ENCODE assay signal across 33 mouse cellular contexts in genomic region chr9:65166386-65166785, GRCm38 (mm10). TPM values are rescaled to one million over a fixed set of nuclear protein-coding genes. Genes with fewer than 3 reads are reported as not detected.
DNase-seq lines count a peak whose midpoint lies in the region; ATAC-seq lines count a peak whose summit lies in the region.
"Had no signal": no experiment of that assay in that cellular context is flagged by ENCODE, and none has a peak within 500 bp of the region (broad histone marks: within the 10 kb centered on the region; RNA-seq: fewer than 3 reads in every experiment).

No protein-coding gene starts in this region.

- H3K36me3 ChIP-seq in heart, embryonic 10.5 days, result no peaks in the 10 kb centered on the region
- peaks cover 17% of the 10 kb centered on the region for H3K36me3 ChIP-seq in midbrain, embryonic 12.5 days
- H3K36me3 ChIP-seq in midbrain, embryonic 16.5 days (ENCODE audit: control insufficient read depth, insufficient read depth, low read length), result no peaks in the 10 kb centered on the region
- no peaks in the 10 kb centered on the region for H3K36me3 ChIP-seq in limb, embryonic 12.5 days
- H3K36me3 ChIP-seq: embryonic facial prominence, embryonic 13.5 days; heart, embryonic 12.5 days; midbrain, embryonic 15.5 days had no signal

- H3K4me1 ChIP-seq in heart, embryonic 10.5 days, result peaks cover 46% of the 10 kb centered on the region
- H3K4me1 ChIP-seq in midbrain, embryonic 12.5 days, result peaks cover 70% of the 10 kb centered on the region
- H3K4me1 ChIP-seq in midbrain, embryonic 16.5 days (ENCODE audit: control insufficient read depth, insufficient read depth, low read length), result peaks cover 14% of the 10 kb centered on the region
- H3K4me1 ChIP-seq in limb, embryonic 12.5 days (replicated peaks), result peaks cover 58% of the 10 kb centered on the region

- no peaks in the 10 kb centered on the region for H3K9me3 ChIP-seq in heart, embryonic 10.5 days
- H3K9me3 ChIP-seq in midbrain, embryonic 12.5 days, result no peaks in the 10 kb centered on the region
- no peaks in the 10 kb centered on the region for H3K9me3 ChIP-seq in midbrain, embryonic 16.5 days (replicated peaks; ENCODE audit: control insufficient read depth, low read length, poor library complexity, severe bottlenecking)
- H3K9me3 ChIP-seq in limb, embryonic 12.5 days, result peaks cover 5% of the 10 kb centered on the region; the same call in 1 of the 2 replicates
- H3K9me3 ChIP-seq: embryonic facial prominence, embryonic 13.5 days; forebrain, embryonic 12.5 days; heart, embryonic 12.5 days; midbrain, embryonic 15.5 days had no signal

- no peak overlapping the region for H3K4me3 ChIP-seq in heart, embryonic 10.5 days
- no peak overlapping the region for H3K4me3 ChIP-seq in midbrain, embryonic 12.5 days
- no peak overlapping the region for H3K4me3 ChIP-seq in midbrain, embryonic 16.5 days (ENCODE audit: low read depth, low read length)
- no peak overlapping the region for H3K4me3 ChIP-seq in limb, embryonic 12.5 days (replicated peaks)
- H3K4me3 ChIP-seq: embryonic facial prominence, embryonic 13.5 days; erythroblast, embryonic 14.5 days; forebrain, embryonic 12.5 days; gastrocnemius, adult 2 months; heart, embryonic 12.5 days; midbrain, embryonic 15.5 days had no signal

- ATAC-seq in midbrain, embryonic 12.5 days (ENCODE audit: low FRiP score, low read depth), result no peak
- no peak for ATAC-seq in midbrain, embryonic 16.5 days
- ATAC-seq in limb, embryonic 12.5 days (ENCODE audit: insufficient number of reproducible peaks, insufficient read depth, low FRiP score, low TSS enrichment, low read depth), result no peak
- ATAC-seq in erythroblast, adult 5-6 weeks (replicated peaks; ENCODE audit: low FRiP score, poor library complexity, severe bottlenecking), result no peak
- ATAC-seq: hindbrain, embryonic 16.5 days; midbrain, embryonic 15.5 days; Patski had no signal

- H3K27me3 ChIP-seq in heart, embryonic 10.5 days (ENCODE audit: insufficient read depth, poor library complexity, severe bottlenecking), result peaks cover 30% of the 10 kb centered on the region; the same call in 1 of the 2 replicates
- no peaks in the 10 kb centered on the region for H3K27me3 ChIP-seq in midbrain, embryonic 12.5 days
- no peaks in the 10 kb centered on the region for H3K27me3 ChIP-seq in midbrain, embryonic 16.5 days (ENCODE audit: control insufficient read depth, insufficient read depth, low read depth, low read length)
- peaks cover 54% of the 10 kb centered on the region for H3K27me3 ChIP-seq in limb, embryonic 12.5 days
- H3K27me3 ChIP-seq: forebrain, embryonic 12.5 days; midbrain, embryonic 15.5 days had no signal

- DNase-seq in heart, embryonic 10.5 days (ENCODE audit: low spot score), result no peak
- no peak for DNase-seq in heart, postnatal 36 days
- peak; percentile 68 for DNase-seq in embryo, embryonic 11 days
- DNase-seq: adrenal gland, postnatal 25 days; cerebellum, adult 11-12 months; cerebellum, adult 9-11 months; gastrocnemius, adult 2 months; gastrocnemius, postnatal 36 days; heart, adult 18-20 months; kidney, adult 8-10 months; kidney, postnatal 4 days; liver; lung, adult 2 months; retina, postnatal 1 day; right cerebral cortex, postnatal 14 days had no signal

- 55% methylated on average over 9 of the region's 9 CpGs for WGBS in heart, embryonic 10.5 days
- 69% methylated on average over 9 of the region's 9 CpGs for WGBS in midbrain, embryonic 12.5 days
- 86% methylated on average over 9 of the region's 9 CpGs for WGBS in midbrain, embryonic 16.5 days
- WGBS in limb, embryonic 12.5 days, result 9% methylated on average over 9 of the region's 9 CpGs

- no peak overlapping the region for H3K4me2 ChIP-seq in midbrain, embryonic 12.5 days (replicated peaks)
- H3K4me2 ChIP-seq in midbrain, embryonic 16.5 days (ENCODE audit: low read length), result no peak overlapping the region
- no peak overlapping the region for H3K4me2 ChIP-seq in limb, embryonic 12.5 days
- H3K4me2 ChIP-seq: embryonic facial prominence, embryonic 13.5 days; forebrain, embryonic 12.5 days; heart, embryonic 12.5 days; midbrain, embryonic 15.5 days had no signal

- H3K27ac ChIP-seq in heart, embryonic 10.5 days, result peak overlapping the region; percentile 10; the same call in 1 of the 2 replicates
- H3K27ac ChIP-seq in midbrain, embryonic 12.5 days (replicated peaks), result peak overlapping the region; percentile 46; the same call in 1 of the 2 replicates
- no peak overlapping the region for H3K27ac ChIP-seq in midbrain, embryonic 16.5 days (ENCODE audit: low read length)
- H3K27ac ChIP-seq in limb, embryonic 12.5 days, result 0 out of 2 replicates have a peak overlapping the region, but pooled peaks have one; percentile 13
- H3K27ac ChIP-seq: embryonic facial prominence, embryonic 13.5 days; gastrocnemius, adult 2 months; kidney, postnatal 0 days; liver, embryonic 14.5 days; midbrain, embryonic 15.5 days had no signal

- intact Hi-C loops in heart, postnatal 36 days (cut with DNase I), result no loop called here

- no peak overlapping the region for H3K9ac ChIP-seq in midbrain, embryonic 12.5 days (replicated peaks)
- H3K9ac ChIP-seq in midbrain, embryonic 16.5 days (ENCODE audit: low read depth, low read length), result no peak overlapping the region
- H3K9ac ChIP-seq in limb, embryonic 12.5 days (replicated peaks), result no peak overlapping the region
- H3K9ac ChIP-seq: embryonic facial prominence, embryonic 13.5 days; forebrain, embryonic 12.5 days; heart, embryonic 12.5 days; liver, embryonic 14.5 days; midbrain, embryonic 15.5 days had no signal

RNA-seq across cellular contexts. Expression of gene Igdcc3, which starts 25.4 kb away (rescaled TPM):
- polyA plus RNA-seq in heart, embryonic 10.5 days (2016; fragmentation: Nextera tagmentation; extraction: Ambion mirVana), result 26.8 and 65.0 TPM in 2 replicates
- under 1 TPM in 1 of 2 experiments, not detected in 1; 0.08 TPM for total RNA-seq in heart, postnatal 36 days (2021)
- 62.1 and 74.7 TPM in 2 replicates for polyA plus RNA-seq in midbrain, embryonic 12.5 days (2016; fragmentation: Nextera tagmentation; extraction: Ambion mirVana)
- 8.7 and 9.1 TPM in 2 replicates for polyA plus RNA-seq in midbrain, embryonic 16.5 days (2015; fragmentation: Nextera tagmentation; extraction: Ambion mirVana)
- 6.2 and 6.4 TPM in 2 replicates for polyA plus RNA-seq in limb, embryonic 12.5 days (2016; fragmentation: Nextera tagmentation; extraction: Ambion mirVana)
- total RNA-seq in erythroblast, adult 5-6 weeks (2015; ENCODE audit: low replicate concordance), result not detected in 2 replicates
- total RNA-seq in erythroblast, adult 5-6 weeks (2017; ENCODE audit: low replicate concordance), result not detected in 2 replicates
- total RNA-seq: hematopoietic stem cell, adult 5-6 weeks; megakaryocyte progenitor cell, adult 5-6 weeks; MEL had no signal
- polyA plus RNA-seq: erythroblast, embryonic 14.5 days; Patski; small intestine, adult 2 months; thymus, postnatal 0 days had no signal

RNA-seq across cellular contexts. Expression of gene Parp16, which starts 28.8 kb away (rescaled TPM):
- 4.8 and 5.8 TPM in 2 replicates for polyA plus RNA-seq in heart, embryonic 10.5 days (2016; fragmentation: Nextera tagmentation; extraction: Ambion mirVana)
- 1 to 10 TPM; 3.8 to 4.1 TPM for total RNA-seq in heart, postnatal 36 days (2021)
- polyA plus RNA-seq in midbrain, embryonic 12.5 days (2016; fragmentation: Nextera tagmentation; extraction: Ambion mirVana), result 5.6 and 6.5 TPM in 2 replicates
- 8.5 and 9.0 TPM in 2 replicates for polyA plus RNA-seq in midbrain, embryonic 16.5 days (2015; fragmentation: Nextera tagmentation; extraction: Ambion mirVana)
- 8.2 and 8.7 TPM in 2 replicates for polyA plus RNA-seq in limb, embryonic 12.5 days (2016; fragmentation: Nextera tagmentation; extraction: Ambion mirVana)
- total RNA-seq in erythroblast, adult 5-6 weeks (2015; ENCODE audit: low replicate concordance), result 10.2 and 13.2 TPM in 2 replicates
- 14.5 and 15.3 TPM in 2 replicates for total RNA-seq in erythroblast, adult 5-6 weeks (2017; ENCODE audit: low replicate concordance)
